8 mouse cellular contexts compared by ENCODE assay signal in the genomic region with DNA sequence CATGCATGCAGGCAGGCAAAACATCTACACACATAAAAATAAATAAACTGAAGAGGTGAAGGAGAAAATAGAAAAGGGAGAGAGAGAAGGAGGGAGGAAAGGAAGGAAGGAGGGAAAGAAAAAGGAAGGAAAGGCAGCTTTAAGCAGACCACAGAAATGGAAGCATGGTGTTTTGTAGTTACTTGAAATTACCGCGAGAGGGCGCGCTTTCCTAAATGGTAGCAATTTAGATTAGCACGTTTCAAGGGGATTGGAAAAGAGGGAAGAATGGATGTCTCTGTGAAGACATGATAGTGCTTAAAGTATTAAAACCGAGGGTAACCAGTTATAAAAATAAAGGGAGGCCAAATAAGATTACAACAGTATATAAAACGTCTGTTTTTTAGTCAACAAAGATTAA. TPM values are rescaled to one million over a fixed set of nuclear protein-coding genes. Genes with fewer than 3 reads are reported as not detected.
A peak's percentile ranks its signal among the peaks of the same experiment; 100 is the strongest.
DNase-seq lines count a peak whose midpoint lies in the region; ATAC-seq and TF ChIP-seq lines count a peak whose summit lies in the region.

No protein-coding gene starts in this region.

- H3K4me3 ChIP-seq in midbrain, postnatal 0 days (ENCODE audit: low read depth, low read length) = no peak overlapping the region
- H3K4me3 ChIP-seq in midbrain, embryonic 15.5 days = no peak overlapping the region
- H3K4me3 ChIP-seq in embryonic facial prominence, embryonic 14.5 days (ENCODE audit: low read depth, low read length) = no peak overlapping the region
- H3K4me3 ChIP-seq in lung, adult 2 months (replicated peaks; ENCODE audit: extremely low read depth, low read depth, low read length) = no peak overlapping the region

- H3K27me3 ChIP-seq in midbrain, postnatal 0 days (ENCODE audit: insufficient read depth, low read length) = no peaks in the 10 kb centered on the region
- H3K27me3 ChIP-seq in midbrain, embryonic 15.5 days (replicated peaks) = no peaks in the 10 kb centered on the region
- no peaks in the 10 kb centered on the region for H3K27me3 ChIP-seq in embryonic facial prominence, embryonic 14.5 days (replicated peaks; ENCODE audit: control insufficient read depth, insufficient read depth, low read length)

- H3K27ac ChIP-seq in midbrain, postnatal 0 days (ENCODE audit: low read depth, low read length) = no peak overlapping the region
- no peak overlapping the region for H3K27ac ChIP-seq in midbrain, embryonic 15.5 days
- no peak overlapping the region for H3K27ac ChIP-seq in embryonic facial prominence, embryonic 14.5 days (replicated peaks; ENCODE audit: low read depth, low read length)

- no peaks in the 10 kb centered on the region for H3K9me3 ChIP-seq in midbrain, postnatal 0 days (ENCODE audit: low read length)
- H3K9me3 ChIP-seq in midbrain, embryonic 15.5 days = no peaks in the 10 kb centered on the region
- no peaks in the 10 kb centered on the region for H3K9me3 ChIP-seq in embryonic facial prominence, embryonic 14.5 days (ENCODE audit: control insufficient read depth, low read length)

- peak; percentile 15 for DNase-seq in gastrocnemius, adult 18-20 months (ENCODE audit: low spot score)
- DNase-seq in gastrocnemius, adult 8-10 months (ENCODE audit: low spot score in 2 of 2) = no peak
- DNase-seq in midbrain, postnatal 0 days (ENCODE audit: low spot score) = peak; percentile 48
- DNase-seq in adrenal gland, postnatal 36 days = peak; percentile 20 to 48
- DNase-seq in embryonic facial prominence, embryonic 14.5 days (ENCODE audit: low spot score) = peak; percentile 24
- DNase-seq in lung, adult 2 months = peak; percentile 12
- DNase-seq in thymus, postnatal 14 days = peak; percentile 20

- WGBS in midbrain, postnatal 0 days = 3% methylated on average over 7 of the region's 7 CpGs
- 8% methylated on average over 7 of the region's 7 CpGs for WGBS in midbrain, embryonic 15.5 days
- 3% methylated on average over 7 of the region's 7 CpGs for WGBS in embryonic facial prominence, embryonic 14.5 days
- 4% methylated on average over 7 of the region's 7 CpGs for WGBS in lung, adult 2 months

- H3K4me1 ChIP-seq in midbrain, postnatal 0 days (ENCODE audit: insufficient read depth, low read length) = no peaks in the 10 kb centered on the region
- H3K4me1 ChIP-seq in midbrain, embryonic 15.5 days = no peaks in the 10 kb centered on the region
- no peaks in the 10 kb centered on the region for H3K4me1 ChIP-seq in embryonic facial prominence, embryonic 14.5 days (ENCODE audit: control insufficient read depth, insufficient read depth, low read length)
- no peaks in the 10 kb centered on the region for H3K4me1 ChIP-seq in lung, adult 2 months (ENCODE audit: control insufficient read depth, insufficient read depth, low read length)

- H3K4me2 ChIP-seq in midbrain, postnatal 0 days (ENCODE audit: low read depth, low read length, poor library complexity, severe bottlenecking) = no peak overlapping the region
- no peak overlapping the region for H3K4me2 ChIP-seq in midbrain, embryonic 15.5 days
- H3K4me2 ChIP-seq in embryonic facial prominence, embryonic 14.5 days (ENCODE audit: low read depth, low read length) = no peak overlapping the region

- no peak for TF ChIP-seq POLR2A in lung, adult 2 months (IDR thresholded peaks at IDR 0.05; ENCODE audit: borderline replicate concordance, extremely low read depth, low read depth, low read length)

- H3K9ac ChIP-seq in midbrain, postnatal 0 days (replicated peaks; ENCODE audit: low read length, poor library complexity, severe bottlenecking) = no peak overlapping the region
- H3K9ac ChIP-seq in midbrain, embryonic 15.5 days = no peak overlapping the region
- no peak overlapping the region for H3K9ac ChIP-seq in embryonic facial prominence, embryonic 14.5 days (ENCODE audit: low read depth, low read length)

- H3K36me3 ChIP-seq in midbrain, postnatal 0 days (ENCODE audit: insufficient read depth, low read length) = no peaks in the 10 kb centered on the region
- H3K36me3 ChIP-seq in midbrain, embryonic 15.5 days (replicated peaks) = no peaks in the 10 kb centered on the region
- no peaks in the 10 kb centered on the region for H3K36me3 ChIP-seq in embryonic facial prominence, embryonic 14.5 days (ENCODE audit: control insufficient read depth, insufficient read depth, low read length)

- ATAC-seq in midbrain, postnatal 0 days (ENCODE audit: low FRiP score) = no peak
- no peak for ATAC-seq in midbrain, embryonic 15.5 days (replicated peaks)
- ATAC-seq in embryonic facial prominence, embryonic 14.5 days (ENCODE audit: low read depth) = no peak

- TF ChIP-seq CTCF in midbrain, postnatal 0 days (IDR thresholded peaks at IDR 0.05) = peak; percentile 74
- peak; percentile 20; the same call in 1 of the 2 replicates for TF ChIP-seq CTCF in lung, adult 2 months (IDR thresholded peaks at IDR 0.05; ENCODE audit: insufficient read depth, low read length)

RNA-seq across cellular contexts. Expression of gene Lamp2, which starts 58.3 kb away (rescaled TPM):
- 10 to 100 TPM; 53.7 to 60.4 TPM for total RNA-seq in gastrocnemius, adult 18-20 months (2021)
- 10 to 100 TPM; 51.2 to 62.6 (median 56.5) TPM for total RNA-seq in gastrocnemius, adult 8-10 months (2022)
- total RNA-seq in midbrain, postnatal 0 days (2014; rRNA removed) = 55.5 and 66.9 TPM in 2 replicates
- 59.9 and 61.5 TPM in 2 replicates for polyA plus RNA-seq in midbrain, postnatal 0 days (2015; fragmentation: Nextera tagmentation; extraction: Ambion mirVana)
- 52.0 and 53.6 TPM in 2 replicates for polyA plus RNA-seq in midbrain, embryonic 15.5 days (2015; fragmentation: Nextera tagmentation; extraction: Ambion mirVana)
- total RNA-seq in adrenal gland, postnatal 36 days (2021) = 100 to 1,000 TPM; 259 to 268 TPM
- polyA plus RNA-seq in embryonic facial prominence, embryonic 14.5 days (2014; fragmentation: Nextera tagmentation; extraction: Ambion mirVana) = 173 and 185 TPM in 2 replicates
- 68.0 and 85.8 TPM in 2 replicates for polyA plus RNA-seq in lung, adult 2 months (2012; rRNA removed)

Comparison
In these comparisons a context has a peak if more than half of its experiments do, and no peak if none do; other contexts are left out.
1. DNase-seq: peak in gastrocnemius, adult 18-20 months (single experiment), midbrain, postnatal 0 days (single experiment), adrenal gland, postnatal 36 days (2 of 2), embryonic facial prominence, embryonic 14.5 days (single experiment), lung, adult 2 months (single experiment) and thymus, postnatal 14 days (single experiment); none in gastrocnemius, adult 8-10 months (0 of 2).